Mouse (Mus musculus) CD8-positive naive resting alpha-beta T cell, adult 2 months (primary cell): ENCODE data around the gene Astl.
"Not testable (repeated sequence)": the region's sequence is repeated elsewhere in the genome, so short reads cannot be mapped to it uniquely, and the experiment has no call there.

ENCODE experiments used
- DNase-seq, 2 experiments: peaks; one replicate each; pipeline ENCODE4 v3.0.0; 2022; ENCODE audit warnings: low read depth in 2 of 2, low spot score in 2 of 2

The Astl gene

DNA sequence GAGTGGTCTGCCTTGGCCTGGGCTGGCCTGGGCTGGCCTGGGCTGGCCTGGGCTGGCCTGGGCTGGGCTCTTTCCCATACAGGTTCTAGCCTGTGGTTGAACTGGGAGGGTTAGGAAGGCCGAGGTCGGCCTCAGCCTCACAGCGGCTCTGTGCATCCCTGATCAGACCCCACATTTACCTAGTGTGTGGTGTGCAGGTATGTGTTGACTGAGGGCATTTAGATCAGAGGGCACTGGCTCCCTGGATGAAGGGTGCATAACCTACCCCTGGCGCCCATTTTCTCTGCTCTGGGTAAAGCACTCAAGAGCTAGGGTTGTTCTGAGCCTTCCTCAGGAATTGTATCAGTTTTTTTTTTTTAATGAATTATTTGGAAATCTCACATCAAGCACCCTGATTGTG, at the start of gene Astl:
Gene Astl, plus strand, starts transcription at position 224 of the 400 bp plus-strand sequence.
- no peak for DNase-seq

DNA sequence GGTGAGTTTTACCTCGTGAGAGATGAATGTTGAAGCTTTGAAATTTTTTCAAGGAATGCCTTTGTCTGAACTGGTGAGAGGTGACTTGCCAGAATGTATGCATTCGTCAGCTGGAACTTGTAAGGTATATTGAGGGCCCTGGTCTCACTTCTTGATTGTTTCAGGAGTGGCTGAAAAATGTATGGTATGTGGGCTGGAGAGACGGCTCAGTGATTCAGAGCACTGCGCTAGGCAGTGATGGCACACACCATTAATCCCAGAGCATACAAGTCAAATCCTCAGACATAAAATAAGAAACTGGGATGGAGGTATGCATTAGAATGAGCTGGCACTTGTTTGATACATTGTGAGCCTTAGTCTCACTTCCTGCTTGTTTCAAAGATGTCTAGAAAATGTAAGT, 46.2 kb upstream of the Astl start:
- no peak for DNase-seq

GRCm38 (mm10) chr2:127297001-127297805, 41.2 kb upstream of the Astl start:
- no peak for DNase-seq

DNA sequence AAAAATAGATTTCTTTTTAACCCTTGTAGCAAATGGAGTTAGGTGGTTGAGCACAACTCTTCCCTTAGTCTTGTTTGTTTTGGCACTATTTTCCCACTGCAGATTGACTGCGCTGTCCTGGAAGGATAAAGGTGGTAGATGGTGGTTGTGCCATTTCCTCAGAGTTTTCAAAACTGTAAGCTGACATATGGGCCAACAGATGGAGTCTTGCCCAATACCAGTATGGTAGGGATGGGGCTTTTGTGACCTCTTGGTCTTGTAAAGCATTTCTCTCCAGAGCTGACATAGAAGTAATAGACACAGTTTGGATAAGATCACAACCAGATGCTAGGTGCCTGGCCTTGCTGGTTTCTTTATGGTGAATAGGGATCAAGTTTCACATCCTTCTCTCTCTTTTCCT, 40.4 kb upstream of the Astl start:
- no peak for DNase-seq

DNA sequence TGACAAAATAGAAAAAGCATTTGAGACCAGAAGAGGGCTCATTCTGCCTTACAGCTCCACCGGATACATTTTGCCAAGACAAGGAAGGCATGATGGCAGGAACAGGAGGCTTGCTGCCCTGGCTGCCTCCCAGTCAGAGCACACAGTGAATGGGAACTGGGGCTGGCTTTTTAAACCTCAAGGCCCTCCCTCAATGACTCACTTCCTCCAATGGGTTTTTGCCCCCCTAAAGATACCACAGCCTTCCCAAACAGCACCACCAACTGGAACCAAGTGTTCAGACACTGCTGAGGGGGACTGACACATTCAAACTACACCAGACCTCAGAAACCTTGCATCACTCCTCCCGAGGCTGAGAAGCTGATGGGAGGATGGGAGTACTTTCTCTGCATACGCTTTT, 37.7 kb upstream of the Astl start:
- no peak for DNase-seq

DNA sequence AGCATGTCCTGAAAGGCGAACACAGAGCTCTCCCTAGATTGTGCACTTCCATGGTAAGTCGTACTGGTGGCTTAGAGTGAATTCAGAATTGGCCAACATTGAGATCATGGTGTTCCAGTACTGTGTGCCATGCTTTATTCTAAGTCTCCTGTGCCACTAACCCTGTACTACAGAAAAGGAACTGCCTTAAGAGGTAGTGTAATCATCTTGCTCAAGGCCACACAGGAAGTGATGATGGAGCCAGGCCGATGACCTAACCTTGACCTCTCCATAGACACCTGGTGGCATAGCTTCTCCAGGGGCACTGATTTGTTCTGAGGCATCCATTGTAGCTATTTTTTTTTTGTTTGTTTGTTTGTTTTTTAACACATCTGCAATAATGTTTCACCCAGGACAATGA, 36.6 kb upstream of the Astl start:
- DNase-seq, result no peak

- DNase-seq, result not testable (repeated sequence)
Observed at GRCm38 (mm10) chr2:127304192-127304591, 34.2 kb upstream of the Astl start.

- DNase-seq, result no peak
Observed at GRCm38 (mm10) chr2:127304609-127305210, 33.7 kb upstream of the Astl start.

DNA sequence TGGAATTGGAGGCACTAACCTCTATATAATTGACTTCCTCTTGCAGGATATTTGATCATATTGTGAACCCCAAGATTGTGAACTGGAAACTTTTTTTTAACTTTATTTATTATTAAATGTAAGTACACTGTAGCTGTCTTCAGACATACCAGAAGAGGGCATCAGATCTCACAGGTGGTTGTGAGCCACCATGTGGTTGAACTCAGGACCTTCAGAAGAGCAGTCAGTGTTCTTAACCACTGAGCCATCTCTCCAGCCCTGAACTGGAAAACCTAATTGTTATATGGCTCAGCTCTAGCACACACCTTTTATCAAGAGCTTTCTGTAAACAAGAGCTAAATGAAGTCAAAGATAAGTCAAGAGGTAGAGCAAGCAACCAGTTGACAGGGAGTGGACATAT, 32.3 kb upstream of the Astl start:
- DNase-seq, result no peak

DNA sequence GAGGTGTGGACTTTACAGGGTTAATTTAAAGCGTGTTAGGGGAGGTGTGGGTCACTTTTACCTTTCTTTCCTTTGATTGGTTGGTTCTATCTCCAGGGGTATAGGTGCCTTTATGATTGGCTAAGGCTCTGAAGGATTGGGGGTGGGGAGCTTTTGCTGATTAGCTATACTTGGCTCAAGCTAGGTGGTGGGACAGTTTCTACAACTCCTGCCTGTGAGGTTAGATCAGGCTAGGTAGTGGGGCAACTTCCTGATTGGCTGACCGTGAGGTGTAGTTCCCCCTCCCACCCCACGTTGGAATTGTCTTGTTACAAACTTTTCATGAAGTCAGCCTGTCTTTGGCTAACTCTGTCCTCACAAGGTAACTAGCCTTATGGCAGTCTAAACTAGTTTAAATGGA, 31.3 kb upstream of the Astl start:
- DNase-seq, result no peak

GRCm38 (mm10) chr2:127308660-127309059, 29.8 kb upstream of the Astl start:
- DNase-seq, result peak in 1 of 2 experiments; percentile 44

DNA sequence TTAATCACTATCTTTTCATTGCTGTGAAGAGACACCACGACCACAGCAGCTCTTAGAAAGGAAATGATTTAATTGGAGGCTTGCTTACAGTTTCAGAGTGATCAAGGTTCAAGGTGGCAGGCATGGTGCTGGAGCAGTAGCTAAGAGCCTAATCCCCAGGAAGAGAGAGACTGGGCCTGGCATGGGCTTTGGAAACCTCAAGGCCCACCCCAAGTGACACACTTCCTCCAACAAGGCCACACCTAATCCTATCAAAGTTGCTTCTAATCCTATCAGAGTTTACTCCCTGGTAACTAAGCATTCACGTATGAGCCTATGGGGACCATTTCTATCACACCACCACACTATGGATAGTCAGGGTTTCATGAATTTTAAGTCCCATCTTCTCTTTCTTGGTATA, 28.2 kb upstream of the Astl start:
- no peak for DNase-seq

- DNase-seq, result no peak
Observed at GRCm38 (mm10) chr2:127310685-127311084, 27.8 kb upstream of the Astl start.

DNA sequence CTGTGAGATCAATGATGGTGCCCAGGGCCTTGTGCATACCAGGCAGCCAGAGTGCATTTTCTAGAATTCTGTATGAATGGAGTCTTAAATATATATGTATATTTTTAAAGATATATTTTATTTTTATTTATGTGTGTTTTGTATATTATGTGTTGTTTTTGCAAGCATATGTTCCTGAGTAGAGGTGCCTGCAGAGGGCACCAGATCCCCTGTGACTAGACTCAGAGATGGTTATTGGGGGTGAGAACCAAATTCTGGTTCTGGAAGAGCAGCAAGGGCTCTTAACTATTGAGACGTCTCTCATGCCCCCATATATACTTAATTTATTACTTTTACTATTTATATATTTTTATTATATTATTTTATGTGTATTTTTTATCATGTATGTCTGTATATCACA, 27.2 kb upstream of the Astl start:
- DNase-seq, result no peak

DNA sequence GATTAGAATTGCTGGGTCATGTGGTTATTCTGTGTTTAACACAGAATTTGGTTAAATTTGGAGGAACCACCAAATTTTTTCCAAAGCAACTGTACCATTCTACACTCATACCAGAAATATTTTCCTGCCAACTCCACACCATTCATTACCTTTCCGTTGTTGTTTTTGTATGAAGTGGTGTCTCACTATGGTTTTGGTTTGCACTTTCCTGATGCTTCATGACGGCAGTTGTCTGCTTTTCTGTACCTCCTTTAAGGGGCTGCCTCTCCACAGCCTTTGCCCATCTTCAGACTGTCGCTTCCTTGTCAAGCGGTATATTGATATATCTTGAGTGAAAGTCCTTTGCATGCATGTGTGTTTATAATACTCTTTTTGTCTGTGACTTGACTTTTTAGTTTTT, 25.6 kb upstream of the Astl start:
- DNase-seq, result peak in 1 of 2 experiments; percentile 32

DNA sequence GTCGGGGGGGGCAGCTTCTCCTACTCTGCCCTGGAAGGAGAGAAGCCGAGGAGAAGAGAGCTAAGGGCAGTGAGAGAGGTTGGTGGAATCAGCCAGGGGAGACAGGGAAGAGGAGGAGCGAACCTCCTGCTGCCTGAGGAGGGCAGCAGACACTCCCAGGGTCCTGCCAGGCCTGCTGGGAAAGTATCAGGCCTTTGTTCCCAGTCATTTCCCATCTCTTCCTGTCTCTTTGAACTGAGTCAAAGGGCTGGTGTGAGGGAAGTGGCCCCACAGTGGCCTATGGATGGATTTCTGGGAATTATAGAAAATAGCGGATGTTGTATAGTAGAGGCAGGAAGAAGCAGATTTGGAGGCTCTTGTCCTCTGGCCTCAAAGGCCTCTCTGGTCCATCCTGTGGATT, 24.6 kb upstream of the Astl start:
- no peak for DNase-seq

DNA sequence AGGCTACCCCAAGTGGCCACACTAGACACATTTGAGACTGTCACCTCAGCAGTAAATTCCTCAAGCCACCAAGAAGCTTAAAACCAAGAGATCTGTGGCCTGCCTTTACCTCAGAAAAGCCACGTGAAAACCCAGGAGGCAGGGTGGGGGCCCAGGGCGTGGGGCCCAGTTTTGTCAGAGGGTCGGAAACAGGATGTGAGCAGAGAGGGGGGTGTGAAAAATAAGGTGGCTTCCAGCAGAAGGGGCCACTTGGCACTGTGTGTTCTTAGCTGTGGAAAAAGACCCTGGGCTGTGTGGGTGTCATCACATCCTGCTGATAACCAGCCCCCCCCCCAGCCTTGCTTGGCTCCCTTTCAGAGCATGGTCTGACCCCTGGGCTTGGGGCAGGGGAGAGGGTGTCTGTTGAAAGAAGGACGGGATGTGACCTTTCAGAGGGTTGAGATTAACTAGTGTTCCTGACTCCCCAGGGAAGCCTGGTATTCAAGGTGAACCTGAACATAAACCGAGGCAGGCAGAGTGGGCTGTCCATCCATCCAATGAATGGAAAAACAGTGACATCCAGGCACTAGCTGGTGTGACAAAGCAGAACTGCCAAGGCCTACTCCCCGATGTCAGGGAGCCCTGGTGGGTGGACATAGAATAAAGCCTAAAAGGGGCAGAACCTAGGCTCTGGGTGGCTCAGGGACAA, 23.8 kb upstream of the Astl start:
- DNase-seq, result peak; percentile 87 to 93

GRCm38 (mm10) chr2:127315155-127315470, 23.3 kb upstream of the Astl start:
- DNase-seq, result no peak

DNA sequence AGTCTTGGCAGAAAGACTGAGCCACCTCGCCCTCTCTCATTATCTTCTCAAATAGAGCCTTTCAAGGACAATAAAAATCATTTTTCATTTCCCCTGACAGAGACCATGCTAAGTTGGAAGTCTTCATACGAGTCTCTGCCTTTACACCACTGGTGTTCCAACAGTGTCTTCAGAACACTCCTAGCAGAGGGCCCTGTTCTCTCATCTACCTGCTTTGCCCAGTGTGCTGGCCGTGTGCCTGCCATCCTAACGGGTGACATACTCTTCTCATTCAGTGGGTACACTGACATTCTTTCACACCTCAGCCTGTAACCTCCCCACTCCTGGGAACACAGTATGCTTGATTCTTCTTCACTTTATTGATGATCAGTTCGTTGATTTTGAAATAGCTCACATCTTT, 22.0 kb upstream of the Astl start:
- no peak for DNase-seq

DNA sequence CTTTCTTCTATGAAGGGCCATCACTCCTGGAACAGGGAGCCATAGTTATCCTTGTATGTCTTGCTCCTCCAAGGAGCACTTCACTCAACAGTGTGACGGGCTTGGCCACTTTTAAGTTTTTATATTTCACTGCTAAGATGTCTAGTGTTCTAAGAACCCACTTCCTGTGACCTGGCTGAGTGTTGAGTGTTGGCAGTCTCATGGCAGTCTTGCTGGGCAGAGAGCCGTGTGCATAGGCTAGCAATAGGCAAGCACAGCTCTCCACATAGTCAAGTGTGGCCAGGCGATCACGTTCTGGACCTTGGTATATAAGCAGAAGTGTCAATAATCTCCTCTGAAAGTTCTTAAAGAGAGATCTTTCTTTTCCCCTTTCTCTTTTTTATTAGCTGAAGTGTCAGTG, 20.3 kb upstream of the Astl start:
- DNase-seq, result peak; percentile 45 to 58

DNA sequence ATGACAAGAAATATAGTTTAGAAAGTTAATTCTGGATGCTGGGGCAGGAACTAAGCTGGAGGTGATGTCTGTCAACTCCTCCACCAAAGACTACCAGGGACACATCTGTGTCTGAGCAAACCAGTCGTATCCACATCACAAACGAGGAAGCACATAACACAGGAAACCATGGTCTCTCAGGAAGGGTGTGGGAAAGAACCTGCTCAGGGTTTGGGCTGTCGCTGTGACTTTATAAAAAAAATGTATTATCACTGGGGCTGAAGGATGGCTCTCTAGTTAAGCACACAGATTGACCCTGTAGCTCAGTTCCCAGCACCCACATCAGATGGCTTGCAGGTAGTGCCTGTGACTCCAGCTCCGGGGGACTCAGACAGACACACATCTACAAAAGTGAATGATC, 19.4 kb upstream of the Astl start:
- no peak for DNase-seq

- DNase-seq, result no peak
Observed at GRCm38 (mm10) chr2:127322671-127323285, 15.7 kb upstream of the Astl start.
